Mouse (Mus musculus): ENCODE data around the gene Trappc11. TPM values are rescaled to one million over a fixed set of nuclear protein-coding genes. Genes with fewer than 3 reads are reported as not detected.

Gene Trappc11
- total RNA-seq (2014; rRNA removed) = 25.0 and 25.6 TPM in 2 replicates
- polyA plus RNA-seq (2012; rRNA removed) = 12.2 and 12.6 TPM in 2 replicates

- no peaks in the 10 kb centered on the region for H3K27me3 ChIP-seq (ENCODE audit: control insufficient read depth, insufficient read depth, low read length)
- peaks cover 5% of the 10 kb centered on the region; the same call in 1 of the 2 replicates for H3K79me2 ChIP-seq (ENCODE audit: control insufficient read depth, insufficient read depth, low read length)
- WGBS = under 1% methylated on average over 65 of the region's 65 CpGs
- DNase-seq (ENCODE audit: extremely low read depth, low read depth, low spot score) = peak; percentile 98
- H3K36me3 ChIP-seq (ENCODE audit: control insufficient read depth, insufficient read depth, low read length) = peaks cover 22% of the 10 kb centered on the region
- H3K4me1 ChIP-seq (ENCODE audit: control insufficient read depth, insufficient read depth, low read length) = peaks cover 10% of the 10 kb centered on the region
- 0 out of 2 replicates have a peak, but pooled peaks have one; percentile 0 for TF ChIP-seq CTCF (IDR thresholded peaks at IDR 0.05; ENCODE audit: low read depth, low read length)
- peak; percentile 66 for TF ChIP-seq POLR2A (IDR thresholded peaks at IDR 0.05; ENCODE audit: extremely low read depth, insufficient read depth, low read length)
- H3K4me3 ChIP-seq (ENCODE audit: insufficient read depth, low read depth, low read length) = peak within 1 kb of the TSS; percentile 96
- peak within 1 kb of the TSS; percentile 98 for H3K9ac ChIP-seq (ENCODE audit: low read depth, low read length)
- peak within 1 kb of the TSS; percentile 90 for H3K27ac ChIP-seq (replicated peaks; ENCODE audit: insufficient read depth, low read depth, low read length)
Measured at GRCm38 (mm10) chr8:47533344-47534125, at the start of gene Trappc11, which contains the start of gene Rwdd4a. Trappc11 (minus strand) TSS chr8:47533470. Rwdd4a (plus strand) TSS chr8:47533664.

- Histone ChIP-seq H3K27me3 (ENCODE audit: control insufficient read depth, insufficient read depth, low read length) (no peaks in the 10 kb centered on the region), H3K27ac (replicated peaks; ENCODE audit: insufficient read depth, low read depth, low read length) (no peak overlapping the region), H3K4me1 (ENCODE audit: control insufficient read depth, insufficient read depth, low read length) (no peaks in the 10 kb centered on the region), H3K79me2 (ENCODE audit: control insufficient read depth, insufficient read depth, low read length) (no peaks in the 10 kb centered on the region), H3K36me3 (ENCODE audit: control insufficient read depth, insufficient read depth, low read length) (no peaks in the 10 kb centered on the region), H3K9ac (ENCODE audit: low read depth, low read length) (no peak overlapping the region), H3K4me3 (ENCODE audit: insufficient read depth, low read depth, low read length) (no peak overlapping the region)
- TF ChIP-seq POLR2A (IDR thresholded peaks at IDR 0.05; ENCODE audit: extremely low read depth, insufficient read depth, low read length) (no peak), CTCF (IDR thresholded peaks at IDR 0.05; ENCODE audit: low read depth, low read length) (no peak)
- 85% methylated on average over 7 of the region's 7 CpGs for WGBS
- no peak for DNase-seq (ENCODE audit: extremely low read depth, low read depth, low spot score)
Measured at GRCm38 (mm10) chr8:47581454-47581853, 48.2 kb upstream of the Trappc11 start.

DNA sequence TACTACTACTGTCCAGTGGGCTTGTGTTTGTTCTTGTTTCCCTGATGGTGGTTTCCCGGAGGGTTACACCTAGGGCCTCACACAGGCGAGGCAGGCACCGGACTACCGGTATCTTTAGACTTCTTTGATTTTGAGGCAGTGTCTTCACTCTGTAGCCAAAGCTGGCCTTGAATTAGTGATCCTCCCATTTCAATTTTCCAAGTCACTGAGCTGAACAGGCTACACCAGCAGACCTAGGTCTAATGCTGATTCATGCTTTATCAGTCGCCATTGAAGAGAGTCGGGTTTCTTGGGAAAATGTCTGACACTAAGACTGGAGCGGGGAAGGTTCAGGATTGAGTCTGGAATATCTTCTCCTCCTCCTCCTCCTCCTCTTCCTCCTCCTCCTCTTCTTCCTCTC lies 40.2 kb upstream of the Trappc11 start:
- no peaks in the 10 kb centered on the region for H3K27me3 ChIP-seq (ENCODE audit: control insufficient read depth, insufficient read depth, low read length)
- WGBS = 94% methylated on average over 7 of the region's 7 CpGs
- H3K4me1 ChIP-seq (ENCODE audit: control insufficient read depth, insufficient read depth, low read length) = no peaks in the 10 kb centered on the region
- no peak overlapping the region for H3K27ac ChIP-seq (replicated peaks; ENCODE audit: insufficient read depth, low read depth, low read length)
- TF ChIP-seq POLR2A (IDR thresholded peaks at IDR 0.05; ENCODE audit: extremely low read depth, insufficient read depth, low read length) (no peak), CTCF (IDR thresholded peaks at IDR 0.05; ENCODE audit: low read depth, low read length) (no peak)
- no peak overlapping the region for H3K4me3 ChIP-seq (ENCODE audit: insufficient read depth, low read depth, low read length)
- no peak for DNase-seq (ENCODE audit: extremely low read depth, low read depth, low spot score)
- no peaks in the 10 kb centered on the region for H3K36me3 ChIP-seq (ENCODE audit: control insufficient read depth, insufficient read depth, low read length)
- no peaks in the 10 kb centered on the region for H3K79me2 ChIP-seq (ENCODE audit: control insufficient read depth, insufficient read depth, low read length)
- H3K9ac ChIP-seq (ENCODE audit: low read depth, low read length) = no peak overlapping the region

DNA sequence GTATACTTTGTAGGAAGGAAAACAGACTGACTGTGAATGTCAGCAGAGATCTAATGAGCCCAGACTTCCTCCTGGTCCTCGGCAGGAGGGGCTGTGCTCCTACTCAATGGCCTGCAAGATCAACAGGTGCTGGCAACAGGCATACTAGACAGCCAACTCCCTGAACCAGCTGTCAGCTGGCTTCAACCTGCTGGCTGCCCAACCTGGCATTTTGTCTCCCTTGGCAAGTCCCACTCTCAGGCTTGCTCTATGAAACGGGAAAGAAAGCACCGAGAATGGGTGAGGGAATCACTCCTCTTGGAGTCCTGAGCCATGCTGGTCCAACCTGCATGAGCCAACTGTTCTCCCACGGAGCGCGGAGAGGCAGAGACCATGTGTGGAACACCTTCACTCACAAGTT lies 36.9 kb upstream of the Trappc11 start:
- no peak overlapping the region for H3K9ac ChIP-seq (ENCODE audit: low read depth, low read length)
- H3K79me2 ChIP-seq (ENCODE audit: control insufficient read depth, insufficient read depth, low read length) = no peaks in the 10 kb centered on the region
- no peaks in the 10 kb centered on the region for H3K4me1 ChIP-seq (ENCODE audit: control insufficient read depth, insufficient read depth, low read length)
- 90% methylated on average over 6 of the region's 6 CpGs for WGBS
- H3K27ac ChIP-seq (replicated peaks; ENCODE audit: insufficient read depth, low read depth, low read length) = no peak overlapping the region
- no peak overlapping the region for H3K4me3 ChIP-seq (ENCODE audit: insufficient read depth, low read depth, low read length)
- no peak for DNase-seq (ENCODE audit: extremely low read depth, low read depth, low spot score)
- no peak for TF ChIP-seq CTCF (IDR thresholded peaks at IDR 0.05; ENCODE audit: low read depth, low read length)
- no peak for TF ChIP-seq POLR2A (IDR thresholded peaks at IDR 0.05; ENCODE audit: extremely low read depth, insufficient read depth, low read length)
- H3K27me3 ChIP-seq (ENCODE audit: control insufficient read depth, insufficient read depth, low read length) = no peaks in the 10 kb centered on the region
- no peaks in the 10 kb centered on the region for H3K36me3 ChIP-seq (ENCODE audit: control insufficient read depth, insufficient read depth, low read length)

DNA sequence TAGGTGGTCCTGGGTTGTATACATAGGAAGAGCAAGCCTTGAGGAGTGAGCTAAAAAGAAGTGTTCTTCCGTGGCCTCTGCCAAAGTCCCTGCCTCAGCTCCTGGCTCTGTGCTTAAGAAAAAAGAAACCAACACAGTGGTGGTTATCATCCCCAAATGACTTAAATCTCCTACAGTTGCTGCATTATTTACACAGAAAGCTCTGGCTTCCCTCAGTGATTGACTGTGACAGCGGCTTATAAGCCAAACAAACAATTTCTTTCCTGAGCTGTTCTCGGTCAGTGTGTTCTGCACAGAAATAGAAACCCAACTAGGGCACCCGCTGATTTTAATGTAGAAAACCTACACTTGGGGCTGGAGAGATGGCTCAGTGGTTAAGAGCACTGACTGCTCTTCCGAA lies 34.8 kb upstream of the Trappc11 start:
- Histone ChIP-seq H3K4me3 (ENCODE audit: insufficient read depth, low read depth, low read length) (no peak overlapping the region), H3K36me3 (ENCODE audit: control insufficient read depth, insufficient read depth, low read length) (no peaks in the 10 kb centered on the region), H3K79me2 (ENCODE audit: control insufficient read depth, insufficient read depth, low read length) (no peaks in the 10 kb centered on the region), H3K4me1 (ENCODE audit: control insufficient read depth, insufficient read depth, low read length) (no peaks in the 10 kb centered on the region), H3K27ac (replicated peaks; ENCODE audit: insufficient read depth, low read depth, low read length) (no peak overlapping the region), H3K27me3 (ENCODE audit: control insufficient read depth, insufficient read depth, low read length) (no peaks in the 10 kb centered on the region), H3K9ac (ENCODE audit: low read depth, low read length) (no peak overlapping the region)
- no peak for TF ChIP-seq CTCF (IDR thresholded peaks at IDR 0.05; ENCODE audit: low read depth, low read length)
- no peak for TF ChIP-seq POLR2A (IDR thresholded peaks at IDR 0.05; ENCODE audit: extremely low read depth, insufficient read depth, low read length)
- WGBS = 85% methylated on average over 5 of the region's 5 CpGs
- DNase-seq (ENCODE audit: extremely low read depth, low read depth, low spot score) = peak; percentile 6

GRCm38 (mm10) chr8:47566551-47566950 lies 33.3 kb upstream of the Trappc11 start:
- Histone ChIP-seq H3K79me2 (ENCODE audit: control insufficient read depth, insufficient read depth, low read length) (no peaks in the 10 kb centered on the region), H3K4me1 (ENCODE audit: control insufficient read depth, insufficient read depth, low read length) (no peaks in the 10 kb centered on the region), H3K9ac (ENCODE audit: low read depth, low read length) (no peak overlapping the region), H3K27ac (replicated peaks; ENCODE audit: insufficient read depth, low read depth, low read length) (no peak overlapping the region), H3K27me3 (ENCODE audit: control insufficient read depth, insufficient read depth, low read length) (no peaks in the 10 kb centered on the region), H3K4me3 (ENCODE audit: insufficient read depth, low read depth, low read length) (no peak overlapping the region), H3K36me3 (ENCODE audit: control insufficient read depth, insufficient read depth, low read length) (no peaks in the 10 kb centered on the region)
- 93% methylated on average over 6 of the region's 6 CpGs for WGBS
- TF ChIP-seq POLR2A (IDR thresholded peaks at IDR 0.05; ENCODE audit: extremely low read depth, insufficient read depth, low read length) = no peak
- no peak for TF ChIP-seq CTCF (IDR thresholded peaks at IDR 0.05; ENCODE audit: low read depth, low read length)
- no peak for DNase-seq (ENCODE audit: extremely low read depth, low read depth, low spot score)
